Mouse (Mus musculus) limb, embryonic 13.5 days (tissue): Measurements from ENCODE around the gene Bmi1. TPM values are rescaled to one million over a fixed set of nuclear protein-coding genes. Genes with fewer than 3 reads are reported as not detected.

Experiments
- ATAC-seq: fragments of 200-750 bp; cut with Nextera tagmentation; 2 replicates; pipeline ENCODE4 v1.8.0; 2017; ENCODE audit warnings: low read depth, moderate number of reproducible peaks, moderate TSS enrichment; ENCODE audit not compliant: low FRiP score
- H3K27ac ChIP-seq: fragments of 300-500 bp; sonication (generic); 2 replicates; pipeline ENCODE4 v1.5.1; 2015; ENCODE audit warnings: inconsistent platforms, mild to moderate bottlenecking, moderate library complexity
- H3K27me3 ChIP-seq: fragments of 300-500 bp; sonication (generic); 2 replicates; pipeline ENCODE4 v1.6.1; 2015; ENCODE audit warnings: mild to moderate bottlenecking, inconsistent platforms
- H3K36me3 ChIP-seq: fragments of 300-500 bp; sonication (generic); 2 replicates; pipeline ENCODE4 v1.6.1; 2015; ENCODE audit warnings: inconsistent platforms, mild to moderate bottlenecking, moderate library complexity
- H3K4me1 ChIP-seq: fragments of 300-500 bp; sonication (generic); 2 replicates; pipeline ENCODE4 v1.6.1; 2015; ENCODE audit warnings: inconsistent platforms
- H3K4me2 ChIP-seq: fragments of 300-500 bp; sonication (generic); replicated peaks from 2 replicates; pipeline ENCODE4 v1.6.1; 2015; ENCODE audit warnings: inconsistent platforms, mild to moderate bottlenecking, moderate library complexity
- H3K4me3 ChIP-seq: fragments of 300-500 bp; sonication (generic); 2 replicates; pipeline ENCODE4 v1.5.1; 2015; ENCODE audit warnings: moderate library complexity, mild to moderate bottlenecking, inconsistent platforms
- H3K9ac ChIP-seq: fragments of 300-500 bp; sonication (generic); 2 replicates; pipeline ENCODE4 v1.6.1; 2015; ENCODE audit warnings: mild to moderate bottlenecking, inconsistent platforms
- H3K9me3 ChIP-seq: fragments of 300-500 bp; sonication (generic); 2 replicates; pipeline ENCODE4 v1.6.1; 2016; ENCODE audit warnings: inconsistent platforms
- WGBS: fragments of 180-500 bp; shearing (Covaris S2); methylation state at CpG from one replicate; pipeline ENCODE4 v1.1.7; 2015; 5-methylcytosine and 5-hydroxymethylcytosine counted together
- polyA plus RNA-seq: library from polyadenylated mRNA; unstranded; fragments of >200 nt; fragmentation: Nextera tagmentation; extraction: Ambion mirVana; gene quantifications from 2 replicates; pipeline ENCODE4 v1.2.1, GENCODE M21; 2015

Bmi1 gene
- polyA plus RNA-seq, 1 experiment from 2014 or later, result 23.3 TPM

DNA sequence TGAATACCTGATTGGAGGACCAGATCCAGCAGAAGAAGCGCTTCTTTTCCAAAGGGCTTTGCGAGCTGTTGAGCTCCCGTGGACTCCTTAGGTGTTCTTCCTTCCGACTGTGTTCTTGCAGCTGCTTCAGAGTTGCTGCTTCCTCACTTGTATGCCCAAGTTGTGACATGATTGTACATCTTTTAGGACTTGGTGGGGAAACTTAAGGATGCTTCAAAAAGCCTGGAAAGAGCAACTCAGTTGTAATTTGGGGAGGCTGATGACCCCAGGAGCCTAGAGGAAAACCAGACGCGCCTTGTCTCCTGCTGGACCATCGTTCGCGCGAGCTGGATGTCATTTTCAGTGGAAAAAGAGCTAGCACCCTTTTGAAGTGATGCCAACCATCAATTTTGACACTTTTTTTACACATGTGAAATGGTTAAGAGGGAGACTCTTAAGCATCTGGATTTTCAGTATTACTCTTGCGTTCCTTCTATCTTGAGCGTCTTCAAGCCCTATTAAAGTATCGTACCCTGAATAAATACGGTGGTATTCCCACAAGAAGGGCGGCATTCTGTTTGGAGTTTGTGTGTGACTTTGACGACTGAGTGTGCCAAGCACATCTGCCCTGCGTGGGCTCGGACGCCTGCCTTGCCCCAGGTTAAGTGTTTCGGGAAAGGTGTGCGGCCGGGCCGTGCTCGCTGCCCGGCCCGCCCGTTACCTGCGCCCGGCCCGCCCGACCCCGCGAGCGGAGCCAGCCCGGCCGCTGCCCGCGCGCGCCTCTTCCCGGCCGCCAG lies 949 bp upstream of the Bmi1 start:
- Histone ChIP-seq H3K36me3 (no peaks in the 10 kb centered on the region), H3K4me2 (peak overlapping the region; percentile 80), H3K4me1 (peaks cover 33% of the 10 kb centered on the region), H3K27ac (peak overlapping the region; percentile 28; the same call in 1 of the 2 replicates), H3K9me3 (no peaks in the 10 kb centered on the region), H3K9ac (peak overlapping the region; percentile 76), H3K4me3 (peak overlapping the region; percentile 83), H3K27me3 (peaks cover 23% of the 10 kb centered on the region)
- WGBS, result 9% methylated on average over 41 of the region's 42 CpGs
- ATAC-seq, result no peak

DNA sequence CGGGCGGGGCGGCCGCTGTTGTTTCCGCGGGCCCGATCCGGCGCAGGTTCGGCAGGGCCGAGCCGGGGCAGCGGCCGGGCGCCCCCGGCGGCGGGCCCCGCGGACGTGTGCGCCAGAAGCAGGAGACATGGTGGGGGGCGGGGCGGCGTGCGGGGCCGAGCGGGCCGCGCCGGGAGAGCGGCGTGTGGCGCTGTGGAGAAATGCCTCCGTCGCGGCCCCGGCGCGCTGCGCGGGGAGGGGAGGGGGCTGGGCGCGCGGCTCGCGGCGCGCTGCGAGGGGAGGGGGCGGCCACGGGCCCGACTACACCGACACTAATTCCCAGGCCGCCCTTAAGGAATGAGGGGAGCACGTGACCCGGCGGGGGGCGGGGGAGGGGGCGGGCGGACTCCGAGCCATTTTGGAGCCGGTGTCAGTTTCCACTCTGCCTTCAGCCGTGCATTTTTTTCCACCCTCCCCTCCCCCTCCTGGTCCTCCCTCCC lies 322 bp upstream of the Bmi1 start:
- ATAC-seq, result peak; percentile 92
- Histone ChIP-seq H3K4me2 (peak overlapping the region; percentile 80), H3K9ac (peak overlapping the region; percentile 89), H3K9me3 (no peaks in the 10 kb centered on the region), H3K27me3 (peaks cover 26% of the 10 kb centered on the region), H3K27ac (peak overlapping the region; percentile 88; the same call in 1 of the 2 replicates), H3K4me1 (peaks cover 38% of the 10 kb centered on the region), H3K4me3 (peak overlapping the region; percentile 83), H3K36me3 (no peaks in the 10 kb centered on the region)
- WGBS, result 1% methylated on average over 32 of the region's 64 CpGs

DNA sequence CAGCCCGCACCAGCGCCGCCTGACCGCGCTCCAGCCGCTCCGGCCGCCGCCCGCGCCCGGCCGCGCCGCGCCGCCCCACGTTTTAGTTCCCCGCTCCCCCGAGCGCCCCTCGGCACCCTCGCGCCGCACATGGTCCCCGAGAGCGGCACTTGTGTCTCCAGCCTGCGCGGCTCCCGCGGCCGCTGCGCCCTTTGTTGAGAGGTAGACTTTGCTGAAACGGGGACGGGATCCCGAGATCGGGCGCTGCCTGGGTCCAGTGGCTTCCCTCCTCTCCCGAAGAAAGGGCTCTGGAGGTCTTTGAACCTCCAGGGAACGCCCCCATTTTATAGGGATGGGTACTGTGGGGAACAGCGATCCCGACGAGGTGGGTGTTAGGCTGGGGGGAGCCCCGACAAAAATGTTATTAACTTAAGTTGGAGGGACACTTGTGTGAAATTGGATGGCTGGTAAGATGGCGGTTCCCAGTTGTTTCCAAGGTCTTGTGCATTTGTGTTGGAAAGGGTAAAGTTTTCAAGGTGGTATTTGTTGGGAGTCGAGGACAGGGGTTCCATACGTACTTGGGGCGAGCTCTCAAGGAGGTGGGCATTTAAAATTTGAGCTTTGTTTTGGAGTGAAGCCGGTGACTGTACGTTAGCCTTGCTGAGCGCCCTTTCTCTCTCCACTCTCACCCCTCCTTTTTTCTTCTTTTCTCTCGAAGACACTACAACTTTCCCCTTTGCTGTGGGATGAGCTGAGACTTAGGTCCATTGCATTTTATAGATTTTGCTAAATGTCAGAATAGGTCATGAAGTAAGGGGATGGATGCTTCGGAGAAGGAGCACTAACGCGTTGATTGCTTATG lies 1.0 kb downstream of the Bmi1 start:
- Histone ChIP-seq H3K9me3 (no peaks in the 10 kb centered on the region), H3K4me1 (peaks cover 38% of the 10 kb centered on the region), H3K9ac (peak overlapping the region; percentile 89), H3K4me3 (peak overlapping the region; percentile 83), H3K27me3 (peaks cover 31% of the 10 kb centered on the region), H3K36me3 (peaks cover 2% of the 10 kb centered on the region; the same call in 1 of the 2 replicates), H3K4me2 (peak overlapping the region; percentile 80), H3K27ac (no peak overlapping the region)
- no peak for ATAC-seq
- under 1% methylated on average over 49 of the region's 55 CpGs for WGBS

DNA sequence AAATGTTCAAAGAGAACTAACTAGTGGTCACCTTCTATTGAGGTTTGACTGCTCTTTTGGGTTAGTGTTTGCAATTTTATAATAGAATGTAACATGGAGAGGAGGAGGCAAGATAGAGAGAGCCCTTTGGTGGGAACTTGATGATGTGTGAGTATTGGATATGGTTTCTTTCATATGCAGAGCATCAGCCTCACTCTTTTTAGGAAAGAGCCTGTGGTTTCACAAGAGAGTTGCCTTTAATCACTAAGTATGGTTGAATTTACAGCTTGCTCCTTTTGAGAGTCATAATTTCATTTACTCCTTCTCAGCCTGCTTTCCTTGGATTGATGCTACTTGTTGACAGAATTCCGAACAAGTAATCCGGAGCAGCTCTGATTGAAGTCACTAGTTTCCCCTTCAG lies 2.9 kb downstream of the Bmi1 start:
- no peaks in the 10 kb centered on the region for H3K9me3 ChIP-seq
- H3K4me1 ChIP-seq, result peaks cover 25% of the 10 kb centered on the region
- no peak overlapping the region for H3K4me2 ChIP-seq
- ATAC-seq, result no peak
- H3K27me3 ChIP-seq, result peaks cover 38% of the 10 kb centered on the region
- H3K9ac ChIP-seq, result no peak overlapping the region
- H3K4me3 ChIP-seq, result no peak overlapping the region
- H3K27ac ChIP-seq, result no peak overlapping the region
- peaks cover 11% of the 10 kb centered on the region for H3K36me3 ChIP-seq
- WGBS, result 41% methylated on average over 2 of the region's 2 CpGs

DNA sequence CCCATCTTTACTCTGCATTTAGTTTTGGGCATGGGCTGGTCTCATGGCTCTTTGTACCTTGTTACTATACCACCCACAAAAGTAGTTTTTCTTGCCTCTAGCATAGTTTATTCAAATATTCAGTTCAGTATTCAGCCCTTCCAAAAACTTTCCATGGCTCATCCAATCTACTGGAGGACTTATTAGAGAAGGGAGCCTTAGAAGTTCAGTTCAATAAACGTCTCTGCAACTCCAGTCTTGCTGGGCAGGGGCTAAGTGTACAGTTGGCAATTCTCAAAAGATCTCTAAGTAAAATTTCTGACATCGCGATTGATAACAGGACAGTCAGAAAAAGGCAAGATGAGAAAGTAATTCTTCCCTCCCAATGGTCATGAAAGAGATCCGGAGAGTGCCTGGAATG lies 3.7 kb downstream of the Bmi1 start:
- Histone ChIP-seq H3K36me3 (peaks cover 11% of the 10 kb centered on the region), H3K9me3 (no peaks in the 10 kb centered on the region), H3K4me3 (peak overlapping the region; percentile 47), H3K27me3 (peaks cover 38% of the 10 kb centered on the region), H3K4me1 (peaks cover 25% of the 10 kb centered on the region), H3K9ac (peak overlapping the region; percentile 56), H3K27ac (no peak overlapping the region), H3K4me2 (peak overlapping the region; percentile 75)
- ATAC-seq, result no peak
- WGBS, result 1% methylated on average over 4 of the region's 4 CpGs

DNA sequence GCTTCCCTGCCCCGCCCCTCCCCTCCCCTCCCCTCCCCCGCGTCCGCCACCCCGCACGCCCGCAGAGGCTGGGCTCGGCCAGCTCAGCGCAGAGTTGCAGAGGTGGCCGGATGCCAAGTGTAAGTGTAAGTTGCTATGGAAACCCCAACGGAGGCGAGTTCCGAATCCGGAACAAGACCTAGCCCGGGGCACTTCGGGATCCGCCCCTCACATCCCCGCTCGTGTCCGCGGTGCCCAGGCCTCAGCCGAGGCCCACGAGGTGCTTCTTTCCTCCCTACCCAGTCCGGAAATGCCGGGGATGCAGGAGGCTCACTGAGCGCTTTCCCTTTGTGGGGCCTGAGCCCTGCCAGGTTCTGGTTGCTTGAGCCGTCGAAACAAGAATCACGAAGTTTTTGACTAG lies 4.1 kb downstream of the Bmi1 start:
- H3K27me3 ChIP-seq, result peaks cover 40% of the 10 kb centered on the region
- no peak overlapping the region for H3K27ac ChIP-seq
- peak overlapping the region; percentile 47 for H3K4me3 ChIP-seq
- peaks cover 11% of the 10 kb centered on the region for H3K36me3 ChIP-seq
- H3K4me2 ChIP-seq, result peak overlapping the region; percentile 75
- H3K4me1 ChIP-seq, result peaks cover 20% of the 10 kb centered on the region
- ATAC-seq, result no peak
- no peaks in the 10 kb centered on the region for H3K9me3 ChIP-seq
- peak overlapping the region; percentile 56 for H3K9ac ChIP-seq
- WGBS, result under 1% methylated on average over 29 of the region's 29 CpGs

DNA sequence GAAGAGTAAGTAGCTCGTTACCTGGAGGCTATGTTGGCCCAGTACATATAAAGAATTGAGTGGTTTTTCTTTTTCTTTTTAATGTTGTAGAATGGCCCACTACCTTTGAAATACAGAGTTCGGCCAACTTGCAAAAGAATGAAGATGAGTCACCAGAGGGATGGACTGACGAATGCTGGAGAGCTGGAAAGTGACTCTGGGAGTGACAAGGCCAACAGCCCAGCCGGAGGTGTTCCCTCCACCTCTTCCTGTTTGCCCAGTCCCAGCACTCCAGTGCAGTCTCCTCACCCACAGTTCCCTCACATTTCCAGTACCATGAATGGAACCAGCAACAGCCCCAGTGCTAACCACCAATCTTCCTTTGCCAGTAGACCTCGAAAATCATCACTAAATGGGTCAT lies 7.2 kb downstream of the Bmi1 start:
- no peak for ATAC-seq
- Histone ChIP-seq H3K36me3 (peaks cover 11% of the 10 kb centered on the region), H3K27ac (no peak overlapping the region), H3K4me1 (peaks cover 18% of the 10 kb centered on the region), H3K9ac (no peak overlapping the region), H3K9me3 (no peaks in the 10 kb centered on the region), H3K27me3 (peaks cover 65% of the 10 kb centered on the region), H3K4me2 (no peak overlapping the region), H3K4me3 (no peak overlapping the region)
- 60% methylated on average over 5 of the region's 5 CpGs for WGBS

DNA sequence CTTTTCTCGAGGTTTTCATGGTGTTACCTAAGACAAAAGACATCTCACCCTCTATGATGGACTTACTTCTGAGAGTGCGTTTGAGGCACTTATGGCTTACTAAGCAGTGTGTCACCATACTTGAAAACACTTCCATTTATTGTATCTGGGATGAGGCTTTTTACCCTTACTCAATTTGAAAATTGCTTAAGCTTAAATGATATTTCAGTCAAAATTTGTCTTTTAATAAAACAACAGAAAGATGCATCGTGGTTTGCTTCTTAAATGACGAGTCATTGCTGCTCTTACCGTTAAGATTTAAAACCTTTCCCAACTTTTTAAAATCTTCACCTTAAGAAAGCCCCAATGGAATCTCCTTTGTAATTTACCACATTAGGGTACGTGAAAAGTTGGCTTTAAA lies 9.6 kb downstream of the Bmi1 start:
- Histone ChIP-seq H3K4me1 (peaks cover 20% of the 10 kb centered on the region), H3K4me2 (no peak overlapping the region), H3K9me3 (no peaks in the 10 kb centered on the region), H3K27me3 (peaks cover 68% of the 10 kb centered on the region), H3K27ac (no peak overlapping the region), H3K9ac (no peak overlapping the region), H3K36me3 (peaks cover 11% of the 10 kb centered on the region), H3K4me3 (no peak overlapping the region)
- no peak for ATAC-seq
- WGBS, result 38% methylated on average over 6 of the region's 6 CpGs

DNA sequence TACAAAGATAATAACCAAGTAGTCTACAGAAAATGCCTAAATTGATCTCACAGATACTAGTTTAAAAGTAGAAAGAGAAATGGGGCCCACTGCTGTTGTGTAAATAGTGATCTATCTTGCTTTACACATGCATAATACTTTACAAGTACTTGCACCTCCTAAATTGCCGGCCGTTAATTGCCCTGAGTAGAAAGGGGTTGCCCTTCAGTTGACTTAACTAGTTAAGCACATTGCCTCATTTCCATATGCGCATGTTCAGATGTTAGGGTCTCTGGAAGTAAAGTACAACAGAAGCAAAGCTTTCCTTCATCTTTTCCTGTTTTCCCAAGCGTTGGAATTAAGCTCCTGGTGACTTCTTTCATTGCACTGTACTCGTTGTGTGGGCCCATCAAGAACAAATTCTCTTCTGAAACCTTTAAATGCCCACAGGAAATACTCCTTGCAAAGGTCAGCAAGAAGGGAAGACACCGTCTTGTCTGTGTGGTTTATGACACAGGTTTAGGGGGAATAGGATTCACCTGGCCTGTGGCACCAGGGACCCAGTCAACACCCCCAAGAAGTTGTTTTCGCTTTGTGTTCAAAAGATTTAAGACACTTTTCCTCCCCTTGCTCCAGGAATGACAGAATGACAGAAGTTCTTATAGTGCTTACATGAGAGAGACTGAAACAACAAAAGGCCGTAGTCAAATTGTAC lies 10.2 kb downstream of the Bmi1 start:
- peaks cover 20% of the 10 kb centered on the region for H3K4me1 ChIP-seq
- no peaks in the 10 kb centered on the region for H3K9me3 ChIP-seq
- 19% methylated on average over 8 of the region's 8 CpGs for WGBS
- no peak overlapping the region for H3K9ac ChIP-seq
- H3K36me3 ChIP-seq, result peaks cover 11% of the 10 kb centered on the region
- H3K27me3 ChIP-seq, result peaks cover 69% of the 10 kb centered on the region
- H3K4me2 ChIP-seq, result no peak overlapping the region
- H3K4me3 ChIP-seq, result no peak overlapping the region
- no peak overlapping the region for H3K27ac ChIP-seq
- no peak for ATAC-seq

DNA sequence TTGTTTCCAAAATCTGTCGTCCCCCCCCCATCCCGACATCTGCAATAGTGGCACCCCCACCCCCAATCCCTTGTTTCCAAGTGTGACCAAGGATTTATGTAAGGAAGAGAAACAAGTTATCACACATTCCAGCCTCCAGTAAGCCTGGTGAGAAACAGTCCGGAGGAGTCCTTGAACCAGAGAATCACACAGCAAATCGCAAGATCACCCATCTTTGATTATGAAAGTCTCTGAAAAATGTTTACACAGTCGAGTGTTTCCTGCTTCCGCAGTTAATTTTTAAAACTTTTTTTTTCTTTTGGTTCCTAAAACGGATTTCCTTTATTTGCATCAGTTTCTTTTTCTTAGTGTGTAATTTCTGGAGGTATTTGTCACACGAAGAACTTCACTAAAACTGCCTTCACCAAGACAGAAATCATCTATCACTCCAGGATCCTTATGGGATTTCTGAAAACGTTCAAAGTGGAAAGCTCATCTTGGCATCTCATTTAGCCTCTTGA lies 10.9 kb downstream of the Bmi1 start:
- Histone ChIP-seq H3K4me3 (no peak overlapping the region), H3K36me3 (peaks cover 8% of the 10 kb centered on the region), H3K4me2 (no peak overlapping the region), H3K9ac (no peak overlapping the region), H3K27me3 (peaks cover 72% of the 10 kb centered on the region), H3K4me1 (peaks cover 20% of the 10 kb centered on the region), H3K9me3 (no peaks in the 10 kb centered on the region), H3K27ac (no peak overlapping the region)
- 5% methylated on average over 9 of the region's 9 CpGs for WGBS
- ATAC-seq, result no peak

DNA sequence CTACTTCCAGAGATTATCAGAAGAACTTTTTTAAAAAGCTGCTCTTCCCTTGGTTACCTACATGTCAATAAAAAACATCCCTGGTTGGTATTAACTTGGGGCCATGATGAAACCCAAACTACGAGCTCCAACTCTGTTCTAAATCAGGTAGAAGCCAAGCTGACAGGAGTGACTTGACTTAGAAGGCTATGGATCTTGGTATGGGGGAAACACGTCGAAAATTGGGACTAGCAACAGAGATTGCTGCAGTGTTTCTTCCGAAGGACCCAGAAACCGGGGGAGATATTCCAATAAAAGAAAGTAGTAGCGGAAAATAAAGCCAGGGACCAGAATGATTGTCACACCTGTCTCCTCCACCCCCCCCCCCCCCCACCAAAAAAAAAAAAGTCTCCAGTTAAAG lies 11.5 kb downstream of the Bmi1 start:
- 1% methylated on average over 6 of the region's 6 CpGs for WGBS
- Histone ChIP-seq H3K4me2 (peak overlapping the region; percentile 77), H3K4me3 (peak overlapping the region; percentile 50), H3K27me3 (peaks cover 77% of the 10 kb centered on the region), H3K9ac (no peak overlapping the region), H3K4me1 (peaks cover 20% of the 10 kb centered on the region), H3K36me3 (peaks cover 8% of the 10 kb centered on the region), H3K27ac (no peak overlapping the region), H3K9me3 (no peaks in the 10 kb centered on the region)
- ATAC-seq, result no peak
